Mouse (Mus musculus) heart, postnatal 25 days (tissue): ENCODE measurements around the gene Olfr1120. TPM values are rescaled to one million over a fixed set of nuclear protein-coding genes. Genes with fewer than 3 reads are reported as not detected.
"Not testable (repeated sequence)": the region's sequence is repeated elsewhere in the genome, so short reads cannot be mapped to it uniquely, and the experiment has no call there.

Source experiments
- DNase-seq: peaks from one replicate; pipeline ENCODE4 v3.0.0; 2022; ENCODE audit warnings: low spot score
- intact Hi-C: fragments of 180-260 bp; cut with DNase I; formaldehyde crosslinking; loops from one replicate; pipeline ENCODE4 v1.15.1; 2025
- total RNA-seq, 2 experiments: library from RNA; stranded (reverse); gene quantifications; 2 replicates each; pipeline ENCODE4 v1.2.3; 2021

Gene Olfr1120
- not detected for total RNA-seq

DNA sequence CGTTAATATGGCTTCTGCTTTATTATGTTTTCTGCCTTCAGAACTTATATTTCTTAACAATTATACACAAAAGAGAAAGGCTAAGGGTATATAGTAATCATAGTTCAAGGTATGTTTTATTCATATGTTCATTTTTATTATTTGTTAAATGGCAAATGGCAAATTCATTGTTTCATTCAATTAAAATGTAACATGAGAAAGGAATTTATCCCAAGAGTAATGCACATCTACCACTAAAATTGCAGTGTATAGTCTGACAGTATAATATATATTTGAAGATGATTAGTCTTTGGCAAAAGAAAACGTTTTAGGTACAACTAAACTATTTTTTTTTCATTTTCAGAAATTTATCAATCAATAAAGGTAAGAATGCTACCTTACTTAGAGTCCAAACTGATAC, at the start of gene Olfr1120:
TSS of gene Olfr1120 (plus strand) at position 301 of the 400 bp plus-strand sequence.
- no peak for DNase-seq
- intact Hi-C loops: no loop called here

- intact Hi-C loops: no loop called here
Measured at GRCm38 (mm10) chr2:87307281-87307680, 47.3 kb upstream of the Olfr1120 start, which contains the start of gene Olfr1118. Olfr1118 (plus strand) TSS chr2:87307581.

DNA sequence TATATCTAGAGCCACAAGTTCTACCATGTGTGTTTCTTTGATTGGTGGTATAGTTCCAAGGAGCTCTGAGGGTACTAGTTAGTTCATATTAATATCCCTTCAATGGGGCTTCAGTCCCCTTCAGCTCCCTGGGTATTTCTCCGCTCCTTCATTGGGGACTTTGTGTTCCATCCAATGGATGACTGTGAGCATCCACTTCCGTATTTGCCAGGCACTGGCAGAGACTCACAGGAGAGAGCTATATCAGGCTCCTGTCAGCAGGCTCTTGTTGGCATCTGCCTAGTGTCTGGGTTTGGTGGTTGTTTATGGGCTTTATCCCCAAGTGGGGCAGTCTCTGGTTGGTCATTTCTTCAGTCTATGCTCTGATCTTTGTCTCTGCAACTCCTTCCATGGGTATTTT, 5.5 kb downstream of the Olfr1120 start:
- intact Hi-C loops, DNase-seq: not testable (repeated sequence)

More at GRCm38 (mm10) chr2:87307281-87307680, 47.3 kb upstream of the Olfr1120 start, which contains the start of gene Olfr1118:
- DNase-seq: no peak

GRCm38 (mm10) chr2:87369595-87369994, 15.0 kb downstream of the Olfr1120 start, which contains the start of gene Olfr1121:
Olfr1121 (plus strand) TSS chr2:87369895.
- intact Hi-C loops: no loop called here

GRCm38 (mm10) chr2:87371726-87372125, 17.1 kb downstream of the Olfr1120 start:
- no peak for DNase-seq
- intact Hi-C loops: no loop called here

More at GRCm38 (mm10) chr2:87369595-87369994, 15.0 kb downstream of the Olfr1120 start, which contains the start of gene Olfr1121:
- DNase-seq: no peak

DNA sequence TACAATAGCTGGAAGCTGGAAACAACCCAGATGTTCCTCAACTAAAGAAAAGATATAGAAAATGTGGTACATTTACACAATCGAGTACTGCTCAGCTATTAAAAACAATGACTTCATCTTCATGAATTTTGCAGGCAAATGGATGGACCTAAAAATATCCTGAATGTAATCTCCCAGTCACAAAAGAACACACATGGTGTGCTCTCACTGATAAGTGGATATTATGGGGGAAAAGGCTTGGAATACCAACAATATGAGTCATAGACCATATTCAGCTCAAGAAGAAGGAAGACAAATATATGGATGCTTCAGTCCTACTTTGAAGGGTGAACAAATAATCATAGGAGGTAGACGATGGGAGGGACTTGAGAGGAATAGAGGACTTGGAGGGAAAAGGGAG, 29.3 kb downstream of the Olfr1120 start:
- intact Hi-C loops: no loop called here
- no peak for DNase-seq

GRCm38 (mm10) chr2:87385549-87385948, 30.9 kb downstream of the Olfr1120 start, which contains the start of gene Olfr1122:
Olfr1122 (plus strand) TSS chr2:87385849.
- no peak for DNase-seq

GRCm38 (mm10) chr2:87393605-87394004, 39.0 kb downstream of the Olfr1120 start:
- intact Hi-C loops, DNase-seq: not testable (repeated sequence)

More at GRCm38 (mm10) chr2:87385549-87385948, 30.9 kb downstream of the Olfr1120 start, which contains the start of gene Olfr1122:
- intact Hi-C loops: no loop called here

GRCm38 (mm10) chr2:87394686-87395085, 40.1 kb downstream of the Olfr1120 start:
- intact Hi-C loops, DNase-seq: not testable (repeated sequence)

Other genes starting within 250 kb of the Olfr1120 start
- gene Olfr259, start 240.2 kb upstream of the Olfr1120 start, total RNA-seq: not detected
- not detected for gene Olfr1110, start 214.5 kb upstream of the Olfr1120 start, total RNA-seq
- gene Olfr1111, start 202.2 kb upstream of the Olfr1120 start, total RNA-seq: not detected
- not detected for gene Olfr1112, start 167.0 kb upstream of the Olfr1120 start, total RNA-seq
- gene Olfr1113, start 145.8 kb upstream of the Olfr1120 start, total RNA-seq: not detected
- not detected for gene Olfr1115, start 106.8 kb upstream of the Olfr1120 start, total RNA-seq
- not detected for gene Olfr1116, start 87.3 kb upstream of the Olfr1120 start, total RNA-seq
- not detected for gene Olfr1118, start 47.2 kb upstream of the Olfr1120 start, total RNA-seq
- not detected for gene Olfr1121, start 15.1 kb downstream of the Olfr1120 start, total RNA-seq
- gene Olfr1122, start 31.0 kb downstream of the Olfr1120 start, total RNA-seq: under 1 TPM in 1 of 2 experiments, not detected in 1; 0.05 TPM
- gene Olfr1123, start 61.8 kb downstream of the Olfr1120 start, total RNA-seq: not detected
- gene Olfr1124, start 75.5 kb downstream of the Olfr1120 start, total RNA-seq: not detected
- not detected for gene Olfr1126, start 99.1 kb downstream of the Olfr1120 start, total RNA-seq
- not detected for gene Pramel7, start 142.3 kb downstream of the Olfr1120 start, total RNA-seq
- not detected for gene Pramel6, start 151.8 kb downstream of the Olfr1120 start, total RNA-seq
- gene Olfr153, start 177.0 kb downstream of the Olfr1120 start, total RNA-seq: not detected
- not detected for gene Olfr1128, start 190.7 kb downstream of the Olfr1120 start, total RNA-seq
- not detected for gene Olfr1129, start 219.1 kb downstream of the Olfr1120 start, total RNA-seq